Mouse (Mus musculus): ENCODE measurements at regions not wholly inside any gene's neighbourhood (a gene's known extent, or its start where the extent isn't known, plus 50 kb on each side); places are given as distances from the start of the nearest gene placed in this dataset.

GRCm38 (mm10) chr10:67439042-67439635 is 96.1 kb upstream of the Egr2 start:
- DNase-seq (ENCODE audit: low read depth in 1 of 2, low spot score in 2 of 2): peak in 1 of 2 experiments; percentile 18

DNA sequence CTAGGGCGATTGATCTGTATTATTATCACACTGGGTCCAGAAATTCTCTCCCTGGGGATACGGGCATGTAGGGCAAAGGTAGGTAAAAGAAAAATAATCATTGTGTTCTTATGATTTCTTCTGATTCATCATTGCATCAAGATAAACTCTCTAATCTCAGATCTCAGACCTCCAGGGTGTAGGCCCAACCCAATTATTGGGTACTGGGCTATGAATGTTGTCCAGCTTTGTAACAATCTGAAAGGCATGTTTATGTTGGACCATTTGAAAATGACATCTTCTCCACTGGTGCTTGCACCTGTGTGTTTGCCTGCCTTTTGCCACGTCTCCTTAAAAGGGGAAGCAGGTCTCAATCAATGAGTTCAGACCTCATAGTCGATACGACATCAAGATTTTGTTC is 95.4 kb upstream of the Egr2 start:
- no peak for DNase-seq (ENCODE audit: low read depth in 1 of 2, low spot score in 2 of 2)

DNA sequence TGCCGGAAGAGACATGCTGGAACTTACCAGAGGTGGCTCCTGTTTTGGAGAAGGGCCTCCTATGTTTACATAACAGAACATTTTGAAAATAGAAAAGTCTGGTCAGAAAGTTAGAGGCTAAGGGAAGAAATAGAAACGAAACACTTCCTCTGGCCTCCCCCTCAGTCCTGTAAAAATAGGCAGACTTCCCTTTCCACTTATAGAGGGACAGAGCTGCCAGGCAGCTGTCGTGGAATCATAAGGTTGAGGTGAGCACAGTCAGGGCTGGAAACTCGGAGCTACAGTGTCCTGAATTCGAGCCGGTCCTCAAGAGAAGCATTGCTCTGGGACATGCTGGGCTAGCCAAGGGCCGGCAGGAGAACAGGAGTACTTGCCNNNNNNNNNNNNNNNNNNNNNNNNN is 94.0 kb upstream of the Egr2 start:
- no peak for DNase-seq (ENCODE audit: low read depth in 1 of 2, low spot score in 2 of 2)

GRCm38 (mm10) chr10:67448875-67449274 is 86.4 kb upstream of the Egr2 start:
- DNase-seq (ENCODE audit: low read depth in 1 of 2, low spot score in 2 of 2): no peak

GRCm38 (mm10) chr10:67454149-67454548 is 81.1 kb upstream of the Egr2 start:
- no peak for DNase-seq (ENCODE audit: low read depth in 1 of 2, low spot score in 2 of 2)

GRCm38 (mm10) chr10:67458447-67459272 is 76.6 kb upstream of the Egr2 start:
- no peak for DNase-seq (ENCODE audit: low read depth in 1 of 2, low spot score in 2 of 2)

DNA sequence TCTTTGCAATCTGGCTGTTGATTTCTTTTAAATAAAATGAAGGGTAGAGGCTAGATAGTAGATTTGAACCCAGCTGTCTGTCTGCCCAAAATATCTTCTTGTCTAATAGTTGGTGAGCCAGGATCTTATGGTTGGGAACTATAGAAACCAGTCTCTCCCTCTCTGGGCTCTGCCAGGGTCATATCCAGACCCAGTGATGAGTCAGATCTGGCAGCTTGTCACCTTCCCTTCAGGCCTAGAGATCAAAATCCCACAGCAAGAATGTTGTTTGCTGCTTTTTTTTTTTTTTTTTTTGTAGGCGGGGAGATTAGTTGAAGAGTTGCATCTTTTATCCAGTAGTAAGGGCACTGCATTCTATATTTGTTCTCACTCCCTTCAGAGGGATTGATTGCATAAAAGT is 74.0 kb upstream of the Egr2 start:
- DNase-seq (ENCODE audit: low read depth in 1 of 2, low spot score in 2 of 2): no peak

DNA sequence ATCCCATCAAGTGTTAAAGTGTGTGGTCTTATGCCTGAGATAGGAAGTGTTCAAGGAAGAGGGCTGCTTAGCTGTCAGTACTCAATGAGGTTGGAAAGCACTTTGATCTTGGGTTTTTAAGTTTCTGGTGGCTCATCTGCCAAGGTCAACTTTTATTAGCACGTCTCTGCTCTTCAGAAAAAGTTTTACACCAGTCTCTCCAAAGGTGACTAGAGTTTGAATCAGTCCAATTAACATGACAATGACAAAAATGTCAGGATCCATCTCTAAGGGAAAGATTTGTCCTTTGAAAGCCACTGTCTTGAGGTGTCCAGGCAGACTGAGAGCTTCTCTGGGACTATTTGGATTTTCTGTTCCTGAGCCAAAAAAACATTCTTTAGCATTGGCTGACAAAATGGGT is 73.4 kb upstream of the Egr2 start:
- DNase-seq (ENCODE audit: low read depth in 1 of 2, low spot score in 2 of 2): no peak

GRCm38 (mm10) chr10:67468724-67469123 is 66.6 kb upstream of the Egr2 start:
- no peak for DNase-seq (ENCODE audit: low read depth in 1 of 2, low spot score in 2 of 2)

DNA sequence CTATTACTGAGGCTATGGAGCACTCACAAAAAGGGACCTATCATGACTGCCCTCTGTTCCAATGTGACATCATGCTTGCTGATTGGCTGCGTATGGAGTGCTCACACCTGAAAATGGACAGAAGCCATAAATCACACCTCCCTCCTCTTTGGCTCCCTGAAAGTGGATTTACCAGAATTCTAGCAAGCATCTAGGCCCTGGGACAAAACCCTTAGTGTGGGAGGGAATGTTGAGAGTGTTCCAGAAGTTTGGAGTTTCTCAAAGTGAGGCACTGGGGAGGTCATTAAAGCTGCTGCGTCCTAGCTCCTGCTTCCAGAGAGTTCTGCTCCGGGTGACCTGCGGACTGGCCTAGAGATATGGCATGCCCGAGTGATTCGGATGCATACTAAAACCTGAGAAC is 62.3 kb upstream of the Egr2 start:
- no peak for DNase-seq (ENCODE audit: low read depth in 1 of 2, low spot score in 2 of 2)

DNA sequence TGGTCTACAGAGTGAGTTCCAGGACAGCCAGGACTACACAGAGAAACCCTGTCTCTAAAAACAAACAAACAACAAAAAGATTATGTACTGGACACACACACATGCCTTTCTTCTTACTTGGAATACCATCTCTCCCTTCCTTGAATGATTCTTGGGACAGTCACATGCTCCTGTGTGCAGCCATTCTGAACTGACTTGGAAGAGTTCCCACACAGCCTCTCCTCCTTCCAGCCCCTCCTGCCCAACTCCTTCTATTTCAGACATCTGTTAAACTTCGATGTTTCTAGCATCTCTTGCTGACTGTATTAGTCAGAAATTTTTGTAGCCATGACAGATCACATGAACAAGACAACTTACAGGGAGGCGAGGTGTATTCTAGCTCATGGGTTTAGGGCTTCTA is 60.9 kb upstream of the Egr2 start:
- no peak for DNase-seq (ENCODE audit: low read depth in 1 of 2, low spot score in 2 of 2)

- DNase-seq (ENCODE audit: low read depth in 1 of 2, low spot score in 2 of 2): no peak
These were observed 53.0 kb upstream of the Egr2 start for GRCm38 (mm10) chr10:67482268-67482667.

DNA sequence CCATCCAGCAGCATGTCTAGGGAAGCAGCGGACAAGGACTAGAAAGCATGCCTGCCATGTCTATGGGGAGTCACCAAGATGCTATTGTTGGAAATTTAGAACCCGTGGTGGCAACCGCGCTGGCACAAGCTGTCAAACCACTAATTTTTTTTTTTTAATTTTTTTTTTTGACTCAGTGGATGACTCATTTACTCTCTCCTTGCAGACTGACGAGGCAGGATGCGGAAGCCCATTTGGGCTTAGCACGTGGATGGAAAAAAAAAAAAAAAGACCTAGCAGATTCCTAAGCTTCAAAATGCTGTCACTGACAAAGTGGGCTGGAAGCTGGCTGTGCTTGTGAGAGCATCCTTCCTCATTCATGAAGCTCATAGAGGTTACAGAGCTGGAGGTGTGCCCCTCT is 51.9 kb upstream of the Egr2 start:
- DNase-seq (ENCODE audit: low read depth in 1 of 2, low spot score in 2 of 2): no peak

DNA sequence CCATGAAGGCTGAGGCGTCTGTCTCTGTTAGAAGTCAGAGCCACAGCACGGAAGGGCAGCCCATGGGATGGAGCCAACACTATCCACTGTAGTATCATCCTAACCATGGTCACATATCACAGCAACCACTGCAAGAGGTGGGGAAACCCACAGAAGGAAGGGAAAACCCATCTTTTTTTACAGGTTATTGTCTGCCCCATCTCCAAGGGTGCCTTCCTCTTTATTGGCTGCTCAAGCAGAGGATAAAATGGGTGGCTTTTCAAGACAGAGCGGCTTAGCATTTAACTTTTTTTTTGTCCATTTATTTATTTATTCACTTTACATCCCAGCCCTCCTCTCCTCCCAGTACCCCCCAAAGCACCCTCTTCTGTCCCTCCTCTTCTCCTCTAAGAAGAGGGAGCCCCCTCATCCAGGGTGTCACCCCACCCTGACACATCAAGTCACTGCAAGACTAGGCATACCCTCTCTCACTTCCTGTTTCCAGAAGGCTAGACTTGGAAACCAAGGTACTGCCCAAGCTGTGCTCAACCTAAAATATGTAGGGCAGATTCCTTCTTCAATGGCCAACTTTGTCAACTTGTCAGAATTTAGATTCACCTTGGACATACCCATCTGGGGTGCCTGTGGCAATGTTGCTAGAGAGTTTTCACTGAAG is 51.1 kb upstream of the Egr2 start:
- peak in 1 of 2 experiments; percentile 3 for DNase-seq (ENCODE audit: low read depth in 1 of 2, low spot score in 2 of 2)

All from monocyte, adult 2 months (primary cell).